Mouse (Mus musculus): Measurements from ENCODE around the gene Agpat1.

The Agpat1 gene

DNA sequence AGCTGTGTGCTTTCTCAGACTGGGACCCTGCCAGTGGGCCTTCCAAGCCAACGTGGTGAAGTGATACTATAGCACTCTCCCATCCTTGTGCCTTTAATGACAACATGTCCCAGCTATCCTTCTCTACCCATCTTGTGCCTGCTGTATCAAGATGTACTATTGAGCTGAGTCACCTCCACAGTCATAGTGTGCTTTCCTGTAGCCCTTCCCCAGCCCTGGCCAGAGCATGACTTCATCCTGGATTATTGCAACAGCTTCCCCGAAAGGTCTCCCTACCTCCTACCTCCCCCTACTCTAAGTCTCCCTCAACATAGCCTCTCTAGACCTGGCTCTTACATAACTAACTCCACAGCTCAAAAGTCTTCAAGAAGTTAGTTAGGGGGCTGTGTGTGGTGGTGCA lies 31.6 kb downstream of the Agpat1 start:
- no peak for DNase-seq (ENCODE audit: low spot score in 2 of 2)

GRCm38 (mm10) chr17:34637459-34637858 lies 33.4 kb downstream of the Agpat1 start:
- DNase-seq (ENCODE audit: low spot score in 2 of 2): no peak

GRCm38 (mm10) chr17:34639461-34640255 lies 35.6 kb downstream of the Agpat1 start:
- DNase-seq (ENCODE audit: low spot score in 2 of 2): no peak

GRCm38 (mm10) chr17:34640778-34641601 lies 36.9 kb downstream of the Agpat1 start:
- no peak for DNase-seq (ENCODE audit: low spot score in 2 of 2)

DNA sequence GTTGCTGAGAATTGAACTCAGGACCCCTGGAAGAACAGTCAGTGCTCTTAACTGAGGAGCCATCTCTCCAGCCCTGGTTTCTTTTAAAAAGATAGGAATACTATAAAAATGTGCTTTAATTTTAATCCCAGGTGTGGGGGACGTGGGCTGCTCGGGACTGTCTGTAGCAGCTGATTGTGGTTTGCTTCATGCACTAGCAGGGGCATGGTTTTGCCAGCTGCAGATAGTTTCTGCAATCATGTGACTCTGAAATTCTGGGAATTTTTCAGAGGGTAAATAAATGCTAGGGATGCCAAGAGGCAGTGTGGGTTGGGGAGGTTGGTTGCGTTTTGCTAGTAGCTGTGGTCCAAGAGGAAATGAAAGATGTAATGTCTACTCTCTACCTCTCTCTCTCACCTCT lies 37.9 kb downstream of the Agpat1 start:
- DNase-seq (ENCODE audit: low spot score in 2 of 2): no peak

DNA sequence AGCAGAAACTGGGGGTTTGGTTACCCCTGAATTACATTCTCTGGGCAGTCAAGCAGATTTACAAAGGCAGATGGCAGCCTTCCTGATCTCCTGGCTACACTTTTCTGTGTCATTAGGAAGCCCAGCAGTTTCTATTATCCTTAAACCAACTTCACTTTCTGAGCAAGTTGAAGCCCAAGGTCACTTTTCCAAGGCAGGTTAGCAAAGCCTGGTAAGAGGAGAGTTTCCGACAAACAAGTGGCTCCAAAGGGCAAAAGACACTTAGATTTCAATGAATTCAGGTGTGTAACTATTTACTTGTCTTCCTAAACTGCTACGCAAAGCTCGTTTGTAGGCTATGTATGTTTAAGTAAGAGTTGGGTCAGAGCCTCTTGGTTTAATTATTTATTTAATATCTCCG lies 39.3 kb downstream of the Agpat1 start:
- DNase-seq (ENCODE audit: low spot score in 2 of 2): no peak

GRCm38 (mm10) chr17:34643944-34644343 lies 39.9 kb downstream of the Agpat1 start:
- DNase-seq (ENCODE audit: low spot score in 2 of 2): no peak

GRCm38 (mm10) chr17:34644608-34645007 lies 40.5 kb downstream of the Agpat1 start, which contains the start of gene Fkbpl:
Gene Fkbpl (plus strand): TSS chr17:34644764.
- DNase-seq (ENCODE audit: low spot score in 2 of 2): peak; percentile 97 to 98

- no peak for DNase-seq (ENCODE audit: low spot score in 2 of 2)
Measured at GRCm38 (mm10) chr17:34645256-34645829, 41.3 kb downstream of the Agpat1 start.

DNA sequence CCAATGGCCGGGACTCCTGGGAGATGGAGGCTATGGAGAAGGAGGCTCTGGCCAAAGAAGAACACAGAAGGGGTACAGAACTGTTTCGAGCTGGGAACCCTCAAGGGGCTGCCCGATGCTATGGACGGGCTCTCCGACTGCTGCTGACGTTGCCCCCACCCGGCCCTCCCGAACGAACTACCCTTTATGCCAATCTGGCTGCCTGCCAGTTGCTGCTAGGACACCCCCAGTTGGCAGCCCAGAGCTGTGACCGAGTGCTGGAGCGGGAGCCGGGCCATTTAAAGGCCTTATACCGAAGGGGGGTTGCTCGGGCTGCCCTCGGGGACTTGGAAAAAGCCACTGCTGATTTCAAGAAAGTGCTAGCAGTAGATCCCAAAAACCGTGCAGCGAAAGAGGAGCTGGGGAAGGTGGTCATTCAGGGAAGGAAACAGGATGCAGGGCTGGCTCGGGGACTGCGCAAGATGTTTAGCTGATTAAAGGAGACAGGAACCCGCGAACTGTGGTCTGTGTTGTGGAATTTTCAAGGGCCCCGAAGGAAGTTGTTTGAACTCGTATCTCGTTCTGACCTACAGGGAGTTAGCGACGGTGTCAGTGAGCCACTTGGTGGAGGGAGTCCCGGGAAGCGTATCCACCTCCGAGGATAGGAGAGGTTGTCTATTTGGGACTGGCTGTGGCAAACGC lies 41.9 kb downstream of the Agpat1 start:
- DNase-seq (ENCODE audit: low spot score in 2 of 2): no peak

DNA sequence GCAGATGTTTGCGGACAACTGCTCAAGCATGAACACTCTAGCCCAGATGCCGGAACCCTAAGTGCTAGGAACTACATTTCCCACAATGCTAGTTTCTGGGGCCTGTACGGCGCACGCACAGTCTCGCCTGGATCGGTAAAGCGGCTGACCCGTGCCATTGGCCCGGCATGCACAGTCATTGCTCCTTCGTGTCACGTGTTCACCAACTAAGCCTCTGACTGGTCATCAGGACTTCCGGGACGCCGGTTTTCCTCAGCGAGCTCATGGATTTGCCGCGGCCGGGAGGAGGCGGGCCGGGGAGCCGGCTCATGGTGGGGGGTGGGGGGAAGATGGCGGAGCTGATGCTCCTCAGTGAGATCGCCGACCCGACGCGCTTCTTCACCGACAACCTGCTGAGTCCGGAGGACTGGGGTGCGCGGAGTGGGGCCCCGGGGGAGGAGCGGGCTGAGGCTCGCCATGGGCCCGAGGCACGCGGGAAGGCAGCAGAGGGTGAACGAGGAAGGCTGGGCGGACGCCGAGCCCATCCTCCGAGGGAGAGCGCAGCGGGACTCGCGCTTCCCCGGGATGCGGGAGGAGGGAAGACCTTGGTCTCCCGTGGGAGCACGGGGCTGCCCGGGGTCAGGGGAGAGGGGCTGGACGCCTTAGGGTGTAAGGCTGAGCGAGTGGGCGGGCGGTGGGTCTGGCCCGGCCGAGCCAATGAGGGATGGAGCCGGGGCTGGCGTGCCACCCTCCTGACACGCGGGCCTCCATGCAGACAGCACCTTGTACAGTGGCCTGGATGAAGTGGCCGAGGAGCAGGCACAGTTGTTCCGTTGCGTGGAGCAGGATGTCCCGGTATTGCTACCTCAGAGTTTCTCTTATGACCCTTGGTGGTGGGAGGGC lies 43.1 kb downstream of the Agpat1 start, which contains the start of gene Atf6b:
Atf6b (plus strand) TSS at position 241 of the 882 bp plus-strand sequence.
- DNase-seq (ENCODE audit: low spot score in 2 of 2): peak; percentile 95

DNA sequence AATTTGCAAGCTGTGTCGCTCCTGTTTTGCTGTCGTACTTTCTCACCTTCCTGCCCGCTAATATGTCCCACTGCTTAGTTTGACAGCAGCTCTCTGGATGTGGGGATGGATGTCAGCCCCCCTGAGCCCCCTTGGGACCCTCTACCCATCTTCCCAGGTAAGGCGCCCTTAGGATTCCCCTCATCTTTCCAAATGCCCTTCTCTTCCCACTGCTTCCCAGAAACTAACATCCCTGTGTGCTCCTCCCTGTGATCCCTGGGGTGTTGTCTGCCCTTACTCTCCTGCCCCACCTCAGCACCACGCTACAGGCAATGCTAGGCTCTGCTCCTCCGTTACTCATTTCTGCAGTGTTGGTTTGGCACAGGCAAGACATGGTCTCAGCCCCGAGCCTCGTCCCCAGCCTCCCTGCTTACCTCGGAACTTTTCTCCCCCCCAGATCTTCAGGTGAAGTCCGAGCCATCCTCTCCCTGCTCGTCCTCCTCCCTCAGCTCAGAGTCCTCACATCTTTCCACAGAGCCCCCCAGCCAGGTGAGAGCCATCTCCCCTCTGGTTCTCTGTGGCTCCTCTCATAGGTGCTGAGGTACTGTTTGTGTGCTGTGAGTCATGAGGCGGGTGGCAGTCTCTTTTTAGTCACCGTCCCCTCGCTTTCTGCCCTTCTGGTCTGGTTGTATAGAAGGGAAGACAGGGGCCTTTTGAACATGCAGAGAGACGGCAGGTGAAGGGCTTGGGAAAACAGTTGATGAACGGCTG lies 44.3 kb downstream of the Agpat1 start:
- DNase-seq (ENCODE audit: low spot score in 2 of 2): no peak

- no peak for DNase-seq (ENCODE audit: low spot score in 2 of 2)
Measured at GRCm38 (mm10) chr17:34649106-34649864, 45.2 kb downstream of the Agpat1 start.

GRCm38 (mm10) chr17:34650781-34651180 lies 46.7 kb downstream of the Agpat1 start:
- no peak for DNase-seq (ENCODE audit: low spot score in 2 of 2)

DNA sequence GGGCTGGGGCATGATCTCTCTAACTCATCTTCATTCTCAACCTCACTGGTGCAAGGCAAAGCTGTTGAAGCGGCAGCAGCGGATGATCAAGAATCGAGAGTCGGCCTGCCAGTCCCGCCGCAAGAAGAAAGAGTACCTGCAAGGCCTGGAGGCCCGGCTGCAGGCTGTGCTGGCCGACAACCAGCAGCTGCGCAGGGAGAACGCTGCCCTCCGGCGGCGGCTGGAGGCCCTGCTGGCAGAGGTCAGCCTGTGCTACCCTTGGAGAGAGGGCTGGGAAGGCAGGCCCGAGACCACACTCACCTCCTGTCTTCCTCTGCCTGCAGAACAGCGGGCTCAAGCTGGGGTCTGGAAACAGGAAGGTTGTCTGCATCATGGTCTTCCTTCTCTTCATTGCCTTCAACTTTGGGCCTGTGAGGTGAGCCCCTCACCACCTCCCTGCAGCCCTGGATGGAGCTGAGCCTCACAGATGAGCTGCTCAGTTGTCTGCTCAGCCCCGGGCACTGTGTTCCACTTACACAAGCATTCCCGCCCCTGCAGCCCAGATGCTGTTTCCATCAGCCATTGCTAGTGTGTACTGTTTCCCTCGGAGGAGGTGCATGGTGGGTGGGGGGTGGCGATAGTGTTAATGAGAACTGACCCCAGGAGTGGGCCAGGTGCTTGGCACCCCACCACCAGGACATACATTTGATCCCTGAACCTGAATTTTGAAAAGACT lies 47.6 kb downstream of the Agpat1 start:
- DNase-seq (ENCODE audit: low spot score in 2 of 2): peak; percentile 32 to 44

DNA sequence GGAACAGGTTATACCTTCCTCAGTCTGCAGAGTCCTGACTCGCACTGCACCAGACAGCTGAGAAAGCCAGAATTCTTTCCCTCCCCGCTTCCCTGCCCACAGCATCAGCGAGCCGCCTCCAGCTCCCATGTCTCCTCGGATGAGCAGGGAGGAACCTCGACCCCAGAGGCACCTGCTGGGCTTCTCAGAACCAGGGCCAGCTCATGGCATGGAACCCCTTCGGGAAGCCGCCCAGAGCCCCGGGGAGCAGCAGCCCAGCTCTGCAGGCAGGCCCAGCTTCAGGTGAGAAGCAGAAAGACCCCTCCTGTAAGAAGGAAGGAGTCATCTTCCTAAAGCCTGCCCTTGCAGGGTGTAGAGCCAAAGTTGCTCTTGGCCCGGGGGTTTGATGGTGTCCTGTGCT lies 48.5 kb downstream of the Agpat1 start:
- DNase-seq (ENCODE audit: low spot score in 2 of 2): no peak

- no peak for DNase-seq (ENCODE audit: low spot score in 2 of 2)
Measured at GRCm38 (mm10) chr17:34652985-34653384, 48.9 kb downstream of the Agpat1 start.

DNA sequence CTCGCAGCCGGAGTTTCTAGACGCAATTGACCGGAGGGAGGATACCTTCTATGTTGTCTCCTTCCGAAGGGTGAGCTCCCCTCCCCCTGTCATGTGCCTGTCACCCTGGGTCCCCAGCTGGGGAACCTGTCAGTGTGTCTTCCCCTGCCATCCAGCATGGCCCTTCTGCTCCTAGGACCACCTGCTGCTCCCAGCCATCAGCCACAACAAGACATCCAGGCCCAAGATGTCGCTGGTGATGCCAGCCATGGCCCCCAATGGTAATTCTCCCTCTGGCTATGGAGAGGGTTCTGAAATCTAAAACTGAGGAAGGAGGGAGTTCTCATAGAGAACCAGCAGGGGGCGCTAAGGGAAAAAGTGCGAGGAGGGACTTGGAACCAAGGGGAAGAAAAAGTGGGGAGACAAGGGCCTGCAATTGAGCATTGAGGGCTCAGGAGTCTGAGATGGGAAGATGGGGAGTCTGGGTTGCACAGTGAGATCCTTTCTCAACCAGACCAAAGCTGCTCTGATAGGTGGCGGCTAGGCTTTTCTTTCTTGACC lies 49.8 kb downstream of the Agpat1 start:
- peak; percentile 42 to 50 for DNase-seq (ENCODE audit: low spot score in 2 of 2)

All from natural killer cell, adult 2 months (primary cell).